Mouse (Mus musculus): ENCODE data around the gene Nup54.

Gene Nup54

GRCm38 (mm10) chr5:92374721-92375142, 60.3 kb downstream of the Nup54 start:
- DNase-seq (ENCODE audit: low spot score): peak; percentile 45

- no peak for DNase-seq (ENCODE audit: low spot score)
Measured at GRCm38 (mm10) chr5:92372605-92373004, 62.4 kb downstream of the Nup54 start.

DNA sequence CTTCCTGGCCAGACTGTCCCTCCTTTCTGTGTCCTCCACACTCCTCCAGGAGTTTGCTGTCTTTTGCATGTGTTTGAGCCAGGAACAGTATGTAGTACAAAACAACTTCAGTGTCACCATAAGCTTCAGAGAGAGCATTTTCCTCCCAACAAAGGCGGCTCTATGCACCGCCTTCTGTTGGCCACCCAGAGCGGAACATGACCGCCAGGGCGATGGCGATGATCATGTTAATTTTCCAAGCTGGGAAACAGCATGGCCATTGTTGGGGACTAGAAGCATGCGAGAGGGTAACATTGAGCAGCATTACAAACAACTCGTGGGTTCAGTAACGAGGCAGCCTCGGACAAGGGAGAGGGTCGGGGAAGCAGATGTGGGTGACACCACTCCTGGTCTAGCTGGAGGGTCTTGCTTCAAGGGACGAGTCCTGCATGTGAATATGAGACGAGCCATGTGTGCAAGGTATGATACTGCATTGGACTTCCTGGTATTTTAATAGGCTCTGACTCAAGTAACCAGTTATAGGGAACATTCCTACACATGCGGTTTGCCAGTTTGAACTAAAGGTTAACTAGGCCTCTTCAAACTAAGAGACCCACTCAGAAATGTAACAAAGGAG, 63.5 kb downstream of the Nup54 start:
- DNase-seq (ENCODE audit: low spot score): no peak

- no peak for DNase-seq (ENCODE audit: low spot score)
Measured at GRCm38 (mm10) chr5:92370891-92371290, 64.1 kb downstream of the Nup54 start.

DNA sequence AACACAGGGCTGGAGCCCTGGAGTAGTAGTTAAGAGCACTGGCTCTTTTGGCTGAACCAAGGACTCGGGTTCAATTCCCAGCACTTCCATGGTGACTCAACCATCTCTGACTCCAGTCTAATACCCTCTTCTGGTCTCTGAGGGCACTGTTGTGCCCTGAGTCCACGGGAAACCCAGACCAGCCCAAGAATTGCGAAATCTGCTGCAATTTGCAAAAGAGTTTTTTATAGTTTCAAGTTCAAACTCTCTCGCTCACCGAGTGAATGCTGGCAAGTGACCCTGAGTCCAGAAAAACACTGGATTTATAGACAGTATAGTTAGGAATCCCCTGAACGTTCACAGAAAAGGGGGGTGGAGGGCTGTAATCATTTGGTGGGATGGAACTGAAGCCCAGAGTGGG, 64.6 kb downstream of the Nup54 start:
- no peak for DNase-seq (ENCODE audit: low spot score)

DNA sequence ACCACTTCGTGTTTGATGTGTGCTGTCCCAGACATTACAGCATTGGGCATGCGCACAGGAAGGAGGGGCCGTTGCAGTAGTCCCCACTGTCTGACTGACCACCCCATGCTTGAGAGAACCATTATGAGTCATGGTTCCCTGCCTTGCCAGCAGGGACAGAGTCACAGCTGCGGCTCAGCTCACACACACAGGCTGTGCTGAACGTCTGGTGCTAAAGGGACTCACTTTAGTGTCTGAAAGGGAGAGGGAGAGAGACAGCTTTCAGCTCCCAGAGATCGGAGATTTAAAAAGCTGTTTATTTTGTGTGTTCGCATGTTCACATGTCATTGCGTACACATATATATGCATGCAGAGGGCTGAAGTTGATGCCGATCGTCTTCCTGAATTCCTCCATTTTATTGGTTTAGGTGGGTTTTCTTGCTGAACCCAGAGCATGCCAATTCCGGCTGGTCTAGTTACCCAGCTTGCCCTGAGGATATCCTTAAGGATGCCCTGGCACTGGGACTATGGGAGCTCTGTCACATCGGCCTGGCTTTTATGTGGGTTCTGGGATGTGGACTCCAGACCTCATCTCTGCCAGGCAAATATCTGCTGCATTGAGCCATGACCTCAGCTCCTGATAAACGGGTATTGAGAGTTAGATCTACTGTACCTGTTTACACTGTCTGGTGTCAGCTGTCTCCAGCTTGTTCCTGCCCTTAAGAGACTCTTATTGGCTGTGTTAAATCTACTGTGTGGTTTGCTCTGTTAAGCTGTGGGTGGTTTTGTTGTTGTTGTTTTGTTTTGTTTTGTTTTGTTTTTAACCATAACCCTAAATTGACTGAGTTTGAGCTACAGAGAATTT, 65.6 kb downstream of the Nup54 start:
- no peak for DNase-seq (ENCODE audit: low spot score)

GRCm38 (mm10) chr5:92368392-92368791, 66.6 kb downstream of the Nup54 start:
- DNase-seq (ENCODE audit: low spot score): no peak

DNA sequence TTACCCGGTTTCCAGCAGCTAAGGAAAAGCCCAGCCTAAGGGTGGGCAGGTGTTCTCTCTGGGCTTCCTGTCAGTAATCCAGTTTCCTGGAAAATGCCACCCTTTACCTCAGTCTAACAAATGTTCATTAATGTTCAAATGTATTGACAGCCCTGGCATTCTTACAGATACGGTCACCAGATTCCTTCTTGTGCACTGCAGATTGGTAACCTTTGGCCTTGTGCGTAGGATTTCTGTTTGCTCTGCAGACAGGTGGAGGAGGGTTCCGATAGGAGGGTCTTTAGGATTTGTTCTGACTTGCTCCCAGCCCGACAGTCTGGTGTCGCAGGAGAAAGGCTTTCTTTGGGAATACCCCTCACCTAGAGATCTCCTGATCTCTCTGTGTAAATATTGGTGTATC, 68.5 kb downstream of the Nup54 start:
- no peak for DNase-seq (ENCODE audit: low spot score)

Measured in ovary, adult 18-20 months (tissue).